Mouse (Mus musculus): ENCODE measurements around the gene Zdhhc14.

DNA sequence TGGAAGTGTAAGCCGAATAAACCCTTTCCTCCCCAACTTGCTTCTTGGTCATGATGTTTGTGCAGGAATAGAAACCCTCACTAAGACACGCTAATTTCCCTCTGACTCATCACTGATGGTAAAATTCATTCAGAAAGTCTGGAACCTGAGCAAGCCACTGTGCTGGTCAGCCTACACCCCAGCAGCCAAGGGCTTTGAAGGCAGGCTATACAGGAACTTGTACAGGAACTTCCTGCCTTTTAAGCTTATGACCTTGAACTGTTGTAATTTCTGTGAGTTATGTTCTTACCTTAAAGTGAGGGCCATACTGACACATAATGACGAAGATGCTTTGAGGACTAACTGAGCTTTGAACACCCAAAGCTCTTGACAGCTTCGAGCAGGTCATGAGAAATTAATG lies 67.9 kb downstream of the Zdhhc14 start:
- TF ChIP-seq POLR2A (IDR thresholded peaks at IDR 0.05; ENCODE audit: insufficient read length, low read depth), result no peak
- no peak for TF ChIP-seq MYOD1 (IDR thresholded peaks at IDR 0.05; ENCODE audit: control insufficient read depth in 1 of 3, insufficient read length in 2 of 3, low read depth in 2 of 3)
- TF ChIP-seq USF1 (IDR thresholded peaks at IDR 0.05; ENCODE audit: low read depth), result no peak
- TF ChIP-seq MAX (IDR thresholded peaks at IDR 0.05; ENCODE audit: low read depth), result no peak
- no peak for TF ChIP-seq POLR2AphosphoS2 (IDR thresholded peaks at IDR 0.05; ENCODE audit: insufficient read length, low read depth)
- no peak for TF ChIP-seq TCF3 (IDR thresholded peaks at IDR 0.05; ENCODE audit: insufficient read length, low read depth)
